Mouse (Mus musculus) embryo, embryonic 11.5 days (tissue): Measurements from ENCODE around the gene Rusc1.
A peak's percentile ranks its signal among the peaks of the same experiment; 100 is the strongest.

ENCODE experiments used
- DNase-seq: peaks from one replicate; pipeline ENCODE4 v3.0.0-alpha.2; 2012; ENCODE audit warnings: low read depth, low spot score

Gene Rusc1

DNA sequence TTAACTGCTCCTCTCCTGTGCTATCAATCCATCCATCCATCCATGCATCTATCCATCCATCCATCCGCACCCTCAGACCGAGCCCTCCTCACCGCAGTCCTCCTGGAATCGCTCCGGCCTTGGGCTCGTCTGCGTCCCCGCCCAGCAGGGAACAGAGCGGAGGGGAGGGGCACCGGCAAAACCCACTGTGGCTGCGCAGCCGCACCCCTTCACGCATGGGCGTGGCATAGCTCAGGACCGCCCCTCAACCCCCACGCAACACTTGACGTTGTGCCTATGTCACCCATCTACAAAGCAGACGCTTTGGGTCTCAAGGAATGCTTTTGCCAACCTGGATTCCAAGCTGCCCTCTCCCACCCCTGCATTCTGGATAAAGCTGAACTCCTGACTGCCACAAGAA, at the start of gene Rusc1:
Rusc1 (minus strand) TSS at position 137 of the 400 bp plus-strand sequence.
- DNase-seq, result peak; percentile 66

DNA sequence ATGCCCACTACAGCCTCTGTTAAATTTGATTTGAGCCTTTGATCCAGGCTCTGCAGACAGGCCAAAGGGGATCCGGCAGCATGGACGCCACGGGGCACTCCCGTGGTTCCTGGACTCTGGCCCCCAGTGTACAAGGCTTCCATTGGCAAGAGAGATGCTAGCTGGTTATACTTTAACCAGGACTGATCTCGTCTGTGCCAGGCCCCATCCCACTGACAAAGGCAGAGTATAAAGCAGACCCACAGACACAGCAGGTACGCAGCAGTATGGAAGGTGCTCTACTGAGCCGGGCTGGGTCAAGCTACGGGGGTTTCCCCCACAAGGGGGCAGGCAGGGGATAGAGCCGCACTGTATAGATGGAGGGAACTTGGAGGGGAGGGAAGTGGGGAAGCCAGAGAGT, 43.3 kb upstream of the Rusc1 start:
- DNase-seq, result no peak

GRCm38 (mm10) chr3:89135958-89136357, 42.8 kb upstream of the Rusc1 start, which contains the start of gene Pklr:
Pklr (plus strand) TSS chr3:89136142.
- DNase-seq, result no peak

GRCm38 (mm10) chr3:89133752-89134151, 40.6 kb upstream of the Rusc1 start:
- DNase-seq, result no peak

- no peak for DNase-seq
These were observed 39.9 kb upstream of the Rusc1 start for GRCm38 (mm10) chr3:89133063-89133450.

- no peak for DNase-seq
These were observed 39.4 kb upstream of the Rusc1 start for GRCm38 (mm10) chr3:89132285-89133062.

DNA sequence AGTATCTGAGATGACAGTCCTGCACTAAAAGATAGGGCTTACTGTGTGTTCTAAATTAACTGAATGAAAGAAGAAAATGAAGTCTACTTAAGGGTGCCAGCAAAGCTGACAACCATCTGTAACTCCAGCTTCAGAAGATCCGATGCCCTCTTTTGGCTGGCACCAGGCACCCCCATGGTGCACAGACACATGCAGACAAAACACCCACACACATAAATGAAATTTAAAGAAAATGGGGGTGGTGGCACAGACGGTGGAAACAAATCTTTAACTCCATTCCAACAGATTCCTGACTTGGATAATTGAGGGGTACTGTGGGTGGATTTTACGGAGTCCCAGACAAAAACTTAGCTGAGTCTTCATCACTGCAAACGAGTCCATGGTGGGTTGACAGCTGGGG, 38.7 kb upstream of the Rusc1 start:
- no peak for DNase-seq

DNA sequence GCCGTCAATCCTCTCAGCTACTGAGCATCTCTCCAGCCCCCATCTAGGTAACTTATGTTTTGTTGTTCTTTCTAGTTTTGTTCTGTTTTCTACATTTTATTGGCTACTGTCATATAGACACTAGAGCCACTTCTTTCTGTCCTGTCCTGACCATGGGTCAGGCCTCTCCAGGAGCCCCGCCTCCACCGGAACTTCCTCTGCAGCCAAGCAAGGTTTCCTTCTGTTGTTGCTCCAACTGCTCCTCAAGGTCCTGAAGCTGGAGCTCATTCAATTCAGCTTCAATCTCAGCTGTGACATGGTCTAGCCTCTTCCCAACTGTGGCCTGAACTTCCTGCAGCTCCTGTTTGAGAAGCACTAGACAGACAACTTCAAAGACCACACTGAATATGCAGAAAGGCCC, 36.8 kb upstream of the Rusc1 start:
- DNase-seq, result no peak

- no peak for DNase-seq
These were observed 32.9 kb upstream of the Rusc1 start for GRCm38 (mm10) chr3:89125981-89126380.

GRCm38 (mm10) chr3:89124241-89124640, 31.1 kb upstream of the Rusc1 start:
- DNase-seq, result no peak

GRCm38 (mm10) chr3:89123313-89123712, 30.2 kb upstream of the Rusc1 start:
- DNase-seq, result no peak

DNA sequence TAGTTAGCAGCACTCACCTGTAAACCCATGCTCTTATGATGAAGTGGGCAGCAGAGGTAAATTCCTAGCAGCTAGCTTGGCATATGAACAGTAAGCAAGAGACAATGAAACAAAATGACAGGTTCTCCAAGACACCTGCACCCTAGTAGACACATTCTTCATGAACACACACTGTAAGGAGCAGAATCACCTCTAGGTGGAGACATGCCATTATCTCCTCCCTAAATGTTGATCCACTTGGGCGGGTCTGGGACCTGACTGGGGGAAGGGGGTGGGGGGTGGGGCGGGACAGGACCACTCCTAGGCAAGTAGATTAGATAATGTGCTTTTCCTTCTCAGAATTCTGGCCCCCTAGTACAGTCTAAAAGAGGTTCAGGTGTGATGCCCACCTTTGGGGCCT, 22.4 kb upstream of the Rusc1 start:
- no peak for DNase-seq

- DNase-seq, result no peak
These were observed 19.9 kb upstream of the Rusc1 start for GRCm38 (mm10) chr3:89113058-89113457.

- DNase-seq, result no peak
These were observed 15.0 kb upstream of the Rusc1 start for GRCm38 (mm10) chr3:89108146-89108545.

DNA sequence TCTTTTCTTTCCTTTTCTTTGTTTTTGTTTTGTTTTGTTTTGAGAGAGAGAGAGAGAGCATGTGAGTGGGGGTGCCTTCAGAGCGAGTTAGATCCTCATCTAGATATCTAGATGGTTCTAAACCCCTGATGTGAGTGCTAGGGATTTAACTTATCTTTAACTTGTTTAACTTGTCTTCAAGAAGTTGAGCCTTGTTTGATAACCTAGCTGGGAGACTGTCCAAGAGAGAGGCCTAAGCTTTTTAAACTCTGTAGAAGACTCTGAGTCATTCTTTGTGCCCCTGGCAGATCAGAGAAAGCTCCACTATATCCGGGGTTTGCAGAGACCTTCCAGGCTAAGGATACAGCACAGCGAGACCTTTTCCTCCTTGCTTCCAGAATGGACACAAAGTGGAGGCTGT, 14.4 kb upstream of the Rusc1 start:
- no peak for DNase-seq

DNA sequence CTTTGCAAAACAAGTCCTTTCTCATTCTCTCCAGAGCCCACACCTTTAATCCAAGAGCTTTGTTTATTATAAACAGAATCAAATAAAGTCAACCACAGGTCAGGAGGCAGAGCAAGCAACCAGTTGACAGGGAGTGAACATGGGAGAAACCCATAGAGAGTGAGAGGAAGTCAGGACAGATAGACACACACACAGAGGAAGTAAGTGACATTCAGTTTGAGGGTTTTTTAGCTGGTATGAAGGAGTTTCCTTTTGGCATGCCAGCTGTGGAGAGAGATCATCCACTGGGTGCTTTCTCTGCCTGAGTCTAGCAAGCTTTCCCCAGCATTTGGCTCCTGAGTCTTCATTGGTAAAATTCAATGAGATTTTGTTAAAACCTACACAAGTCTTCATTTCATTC, 13.8 kb upstream of the Rusc1 start:
- no peak for DNase-seq

GRCm38 (mm10) chr3:89103291-89103595, 10.1 kb upstream of the Rusc1 start:
- DNase-seq, result no peak

DNA sequence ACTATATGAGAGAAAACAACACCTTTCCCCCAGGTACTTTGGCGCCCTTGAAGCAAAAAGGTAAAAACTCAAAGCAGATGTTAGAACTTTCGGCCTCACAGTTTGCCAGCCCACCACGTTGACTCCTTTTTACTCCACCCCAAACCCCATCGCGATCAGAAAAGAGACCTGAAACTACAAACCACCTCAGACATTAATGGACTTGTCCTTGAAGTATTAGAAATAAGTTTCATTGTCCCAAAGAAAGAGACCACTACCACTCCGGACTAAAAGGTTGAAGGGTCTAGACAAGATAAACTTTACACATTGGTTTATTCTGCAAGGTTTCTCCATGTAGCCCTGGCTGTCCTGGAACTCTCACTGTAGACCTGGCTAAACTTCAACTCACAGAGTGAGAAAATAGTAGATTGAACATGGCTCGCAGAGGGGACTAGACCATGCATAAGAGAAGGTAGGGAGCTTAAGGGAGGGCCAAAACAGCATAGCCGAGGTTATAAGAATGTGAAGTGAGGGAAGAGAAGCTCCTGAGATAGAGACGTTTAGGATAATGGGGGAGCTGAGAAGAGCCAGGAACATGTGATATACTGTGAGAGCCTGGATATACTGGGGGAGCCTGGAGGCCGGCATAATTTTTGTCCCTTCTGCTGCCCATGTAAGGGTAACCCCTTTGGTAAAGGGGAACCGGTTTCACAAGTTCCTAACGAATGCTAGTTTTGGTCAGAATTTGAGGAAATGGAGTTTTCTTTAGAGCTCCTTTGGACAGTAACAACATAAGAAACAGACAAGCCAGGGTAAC, 9.6 kb upstream of the Rusc1 start:
- no peak for DNase-seq

DNA sequence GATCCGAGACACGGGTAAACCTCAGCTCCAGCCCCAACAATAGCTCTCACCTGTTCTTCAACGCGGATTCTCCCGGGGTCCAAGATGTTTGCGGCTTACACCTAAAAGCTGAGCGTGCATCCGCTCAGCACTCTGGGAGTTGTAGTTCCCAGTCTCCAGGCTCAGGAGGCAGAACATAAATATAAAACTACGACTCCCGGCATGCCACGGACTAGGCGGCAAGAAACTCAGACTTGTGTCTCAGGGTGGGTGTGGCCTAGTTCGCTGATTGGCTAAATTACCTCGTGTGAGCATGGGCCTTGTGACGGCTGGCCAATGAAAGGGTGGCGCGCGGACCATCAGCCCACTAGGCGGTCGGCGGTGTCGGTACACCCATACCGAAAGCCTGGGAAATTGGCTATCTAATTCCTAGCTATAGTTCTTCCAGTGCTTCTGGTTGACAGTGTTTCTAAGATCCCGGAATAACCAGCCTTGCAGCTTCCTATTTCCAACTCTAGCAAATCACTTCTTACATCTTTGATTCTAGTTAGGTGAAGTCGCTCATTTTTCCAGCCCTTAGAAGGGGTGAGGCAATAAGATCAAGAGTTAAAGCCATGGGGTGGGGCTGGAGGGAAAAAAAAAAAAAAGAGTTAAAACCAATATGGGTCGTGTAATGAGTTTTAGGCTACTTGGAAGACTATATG, 8.8 kb upstream of the Rusc1 start, which contains the start of gene Fdps:
Fdps (minus strand) TSS at position 148 of the 683 bp plus-strand sequence.
- peak; percentile 98 for DNase-seq

DNA sequence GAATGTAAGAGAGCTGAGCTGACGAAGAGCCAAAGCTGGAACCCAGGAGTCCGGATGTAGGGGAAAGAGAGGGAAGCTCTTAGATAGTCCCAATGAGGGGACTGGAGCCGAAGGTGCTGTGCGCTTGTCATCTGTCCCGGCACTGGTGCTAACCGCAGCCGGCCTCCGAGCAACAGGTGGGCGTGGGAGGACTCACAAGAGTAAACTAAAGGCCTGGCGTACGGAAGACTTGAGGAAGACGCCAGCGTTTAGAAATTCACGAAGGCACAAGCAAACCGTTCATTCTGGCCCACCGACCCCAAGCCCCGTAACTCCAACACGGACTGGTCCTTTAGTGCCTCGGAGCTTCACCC, 8.3 kb upstream of the Rusc1 start:
- no peak for DNase-seq

DNA sequence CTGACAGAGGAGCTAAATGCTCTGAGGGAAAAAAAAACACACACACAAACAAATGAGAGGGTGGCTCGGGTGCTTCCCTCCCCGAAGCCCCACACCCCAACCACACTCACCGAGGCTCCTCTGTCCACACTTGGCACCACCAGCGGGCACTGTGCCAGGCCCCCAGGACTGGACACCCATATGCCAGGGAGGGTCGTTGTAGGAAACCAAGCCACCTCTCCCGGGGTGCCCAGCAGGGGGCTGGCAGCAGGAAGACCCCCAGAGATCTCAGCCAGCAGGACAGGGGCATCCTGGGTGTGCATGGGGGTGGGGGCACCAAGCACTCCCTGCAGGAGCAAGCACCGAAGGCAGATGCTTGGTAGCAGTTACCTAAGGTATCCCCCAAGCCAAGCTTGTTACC, 7.7 kb upstream of the Rusc1 start, which contains the start of gene Gm43738:
Gm43738 (minus strand) TSS at position 289 of the 400 bp plus-strand sequence.
- DNase-seq, result no peak

GRCm38 (mm10) chr3:89094021-89094420, 910 bp upstream of the Rusc1 start:
- no peak for DNase-seq
